Mouse (Mus musculus): ENCODE results near the gene E130114P18Rik. TPM values are rescaled to one million over a fixed set of nuclear protein-coding genes. Genes with fewer than 3 reads are reported as not detected.

The E130114P18Rik gene
- polyA plus RNA-seq, 1 experiment from 2014 or later = 30.7 TPM

- 79% methylated on average over 7 of the region's 7 CpGs for WGBS
- Histone ChIP-seq H3K27me3 (no peaks in the 10 kb centered on the region), H3K4me1 (replicated peaks) (no peaks in the 10 kb centered on the region), H3K9me3 (no peaks in the 10 kb centered on the region), H3K4me3 (no peak overlapping the region), H3K4me2 (no peak overlapping the region), H3K36me3 (no peaks in the 10 kb centered on the region), H3K9ac (no peak overlapping the region), H3K27ac (replicated peaks) (no peak overlapping the region)
- no peak for ATAC-seq (ENCODE audit: low read depth)
Observed at GRCm38 (mm10) chr4:97696684-97697615, 80.9 kb downstream of the E130114P18Rik start.

GRCm38 (mm10) chr4:97695414-97696040 is 82.4 kb downstream of the E130114P18Rik start:
- no peak for ATAC-seq (ENCODE audit: low read depth)
- Histone ChIP-seq H3K4me2 (no peak overlapping the region), H3K9me3 (no peaks in the 10 kb centered on the region), H3K27ac (replicated peaks) (no peak overlapping the region), H3K27me3 (no peaks in the 10 kb centered on the region), H3K4me3 (no peak overlapping the region), H3K9ac (no peak overlapping the region), H3K4me1 (replicated peaks) (peaks cover under 1% of the 10 kb centered on the region; the same call in 1 of the 2 replicates), H3K36me3 (no peaks in the 10 kb centered on the region)
- WGBS = 72% methylated on average over 7 of the region's 7 CpGs

DNA sequence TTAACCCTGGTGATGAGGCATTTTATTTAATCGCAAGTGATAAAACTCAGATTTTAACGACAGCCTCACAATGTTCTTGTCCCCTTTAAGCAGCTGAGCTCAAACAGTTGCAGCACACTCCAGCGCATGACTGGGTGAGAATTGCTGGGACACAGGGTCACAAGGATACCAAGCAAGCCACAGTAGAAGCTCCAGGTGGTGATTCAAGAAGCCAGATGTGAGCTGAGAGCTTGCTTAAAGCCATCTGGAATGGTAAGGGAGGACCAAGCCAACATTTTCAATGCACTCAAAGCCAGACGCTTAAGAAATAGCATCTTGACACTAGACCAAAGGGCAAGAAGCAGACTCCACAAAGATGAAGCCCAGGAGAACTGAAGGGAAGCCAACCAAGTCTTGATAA is 83.9 kb downstream of the E130114P18Rik start:
- WGBS = 88% methylated on average over 4 of the region's 4 CpGs
- Histone ChIP-seq H3K36me3 (no peaks in the 10 kb centered on the region), H3K27ac (replicated peaks) (no peak overlapping the region), H3K4me3 (no peak overlapping the region), H3K4me1 (replicated peaks) (peaks cover 10% of the 10 kb centered on the region), H3K9me3 (no peaks in the 10 kb centered on the region), H3K4me2 (no peak overlapping the region), H3K27me3 (no peaks in the 10 kb centered on the region), H3K9ac (no peak overlapping the region)
- no peak for ATAC-seq (ENCODE audit: low read depth)

GRCm38 (mm10) chr4:97693054-97693453 is 84.8 kb downstream of the E130114P18Rik start:
- ATAC-seq (ENCODE audit: low read depth) = no peak

GRCm38 (mm10) chr4:97690384-97690766 is 87.5 kb downstream of the E130114P18Rik start:
- Histone ChIP-seq H3K27ac (replicated peaks) (no peak overlapping the region), H3K4me2 (no peak overlapping the region), H3K4me3 (no peak overlapping the region), H3K27me3 (no peaks in the 10 kb centered on the region), H3K9me3 (no peaks in the 10 kb centered on the region), H3K4me1 (replicated peaks) (peaks cover 10% of the 10 kb centered on the region), H3K9ac (no peak overlapping the region), H3K36me3 (no peaks in the 10 kb centered on the region)
- 72% methylated on average over 7 of the region's 7 CpGs for WGBS
- no peak for ATAC-seq (ENCODE audit: low read depth)

More at GRCm38 (mm10) chr4:97693054-97693453, 84.8 kb downstream of the E130114P18Rik start:
- Histone ChIP-seq H3K36me3 (no peaks in the 10 kb centered on the region), H3K9me3 (no peaks in the 10 kb centered on the region), H3K27ac (replicated peaks) (no peak overlapping the region), H3K4me3 (no peak overlapping the region), H3K9ac (no peak overlapping the region), H3K27me3 (no peaks in the 10 kb centered on the region), H3K4me1 (replicated peaks) (peaks cover 10% of the 10 kb centered on the region), H3K4me2 (no peak overlapping the region)
- 89% methylated on average over 4 of the region's 4 CpGs for WGBS

- Histone ChIP-seq H3K4me3 (no peak overlapping the region), H3K27ac (replicated peaks) (no peak overlapping the region), H3K9ac (no peak overlapping the region), H3K4me2 (no peak overlapping the region), H3K36me3 (no peaks in the 10 kb centered on the region), H3K4me1 (replicated peaks) (peaks cover 10% of the 10 kb centered on the region), H3K9me3 (no peaks in the 10 kb centered on the region), H3K27me3 (no peaks in the 10 kb centered on the region)
- no peak for ATAC-seq (ENCODE audit: low read depth)
- 51% methylated on average over 8 of the region's 8 CpGs for WGBS
Observed at GRCm38 (mm10) chr4:97689456-97690383, 88.2 kb downstream of the E130114P18Rik start.

- WGBS = 56% methylated on average over 5 of the region's 5 CpGs
- no peak overlapping the region for H3K4me2 ChIP-seq
- ATAC-seq (ENCODE audit: low read depth) = peak; percentile 55; the same call in 1 of the 2 replicates
- no peaks in the 10 kb centered on the region for H3K36me3 ChIP-seq
- H3K9me3 ChIP-seq = no peaks in the 10 kb centered on the region
- no peak overlapping the region for H3K4me3 ChIP-seq
- no peak overlapping the region for H3K27ac ChIP-seq (replicated peaks)
- H3K9ac ChIP-seq = no peak overlapping the region
- H3K4me1 ChIP-seq (replicated peaks) = peaks cover 10% of the 10 kb centered on the region
- H3K27me3 ChIP-seq = no peaks in the 10 kb centered on the region
Observed at GRCm38 (mm10) chr4:97686020-97686419, 91.9 kb downstream of the E130114P18Rik start.

DNA sequence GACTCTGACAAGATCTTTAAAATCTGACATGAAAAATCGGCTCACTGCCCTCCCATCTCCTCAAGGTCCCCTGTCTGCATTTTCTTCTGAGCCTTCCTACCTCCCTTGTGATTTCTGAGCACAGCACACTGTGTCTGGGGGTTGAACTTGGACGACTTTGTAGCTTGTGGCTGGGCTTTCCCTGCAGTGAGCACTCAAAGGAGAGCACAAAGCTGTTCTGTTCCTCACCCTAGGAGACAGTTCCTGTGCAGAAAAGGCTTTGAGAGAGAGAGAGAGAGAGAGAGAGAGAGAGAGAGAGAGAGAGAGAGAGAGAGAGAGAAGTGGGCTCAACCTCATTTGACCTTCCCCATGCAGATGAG is 101.3 kb downstream of the E130114P18Rik start:
- Histone ChIP-seq H3K4me1 (replicated peaks) (peaks cover 19% of the 10 kb centered on the region), H3K27ac (replicated peaks) (no peak overlapping the region; the same call in 1 of the 2 replicates), H3K36me3 (no peaks in the 10 kb centered on the region), H3K4me3 (no peak overlapping the region), H3K9me3 (no peaks in the 10 kb centered on the region), H3K9ac (peak overlapping the region; percentile 60; the same call in 1 of the 2 replicates), H3K4me2 (peak overlapping the region; percentile 50; the same call in 1 of the 2 replicates), H3K27me3 (no peaks in the 10 kb centered on the region; the same call in 1 of the 2 replicates)
- 26% methylated on average over 2 of the region's 2 CpGs for WGBS
- ATAC-seq (ENCODE audit: low read depth) = peak; percentile 66; the same call in 1 of the 2 replicates

DNA sequence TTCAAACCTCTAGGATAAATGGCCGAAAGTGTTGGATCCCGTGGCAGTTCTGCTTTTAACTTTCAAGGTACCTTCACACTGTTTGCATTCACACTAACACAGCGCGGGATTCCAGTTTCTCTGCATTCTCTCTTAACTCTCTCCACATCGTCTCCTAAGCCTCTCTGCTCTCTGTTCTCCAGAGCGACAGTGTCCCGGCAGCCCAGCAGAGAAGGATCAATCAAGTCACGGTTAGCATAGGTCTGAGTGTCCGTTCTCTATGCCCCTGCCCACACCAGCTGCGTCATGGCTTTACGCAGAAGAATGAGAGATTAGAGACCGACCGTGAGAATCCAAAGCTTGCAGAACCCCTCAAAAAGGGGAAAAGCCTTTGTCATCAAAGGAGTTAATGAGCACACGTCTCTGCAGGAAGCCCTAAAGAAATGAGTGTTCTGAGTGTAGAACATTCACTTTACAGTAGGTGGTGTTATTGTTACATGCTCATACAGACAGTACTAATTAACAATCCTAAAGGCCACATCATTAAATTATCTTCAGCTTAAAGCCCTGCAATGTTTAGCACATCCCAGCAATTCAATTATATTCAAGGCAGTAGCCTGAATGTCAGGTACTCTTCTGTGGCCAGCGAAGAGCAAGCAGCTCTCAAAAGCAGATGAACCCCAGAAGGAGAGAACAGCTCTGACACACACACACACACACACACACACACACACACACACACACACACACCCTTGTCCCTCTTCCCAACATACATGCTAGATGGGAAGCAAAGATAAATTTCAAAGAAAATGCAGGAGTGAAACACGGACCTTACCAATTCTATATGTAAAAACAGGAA is 101.9 kb downstream of the E130114P18Rik start:
- 26% methylated on average over 16 of the region's 16 CpGs for WGBS
- Histone ChIP-seq H3K27ac (replicated peaks) (no peak overlapping the region; the same call in 1 of the 2 replicates), H3K27me3 (no peaks in the 10 kb centered on the region; the same call in 1 of the 2 replicates), H3K4me3 (peak overlapping the region; percentile 17), H3K9me3 (no peaks in the 10 kb centered on the region), H3K9ac (peak overlapping the region; percentile 60), H3K4me1 (replicated peaks) (peaks cover 19% of the 10 kb centered on the region), H3K36me3 (no peaks in the 10 kb centered on the region), H3K4me2 (peak overlapping the region; percentile 50)
- ATAC-seq (ENCODE audit: low read depth) = peak; percentile 79

- no peaks in the 10 kb centered on the region; the same call in 1 of the 2 replicates for H3K27me3 ChIP-seq
- peaks cover 19% of the 10 kb centered on the region for H3K4me1 ChIP-seq (replicated peaks)
- H3K9ac ChIP-seq = no peak overlapping the region
- no peak overlapping the region for H3K4me2 ChIP-seq
- 77% methylated on average over 6 of the region's 6 CpGs for WGBS
- H3K4me3 ChIP-seq = no peak overlapping the region
- H3K9me3 ChIP-seq = no peaks in the 10 kb centered on the region
- no peaks in the 10 kb centered on the region for H3K36me3 ChIP-seq
- H3K27ac ChIP-seq (replicated peaks) = no peak overlapping the region
- no peak for ATAC-seq (ENCODE audit: low read depth)
Observed at GRCm38 (mm10) chr4:97673854-97674510, 103.9 kb downstream of the E130114P18Rik start.

Data from neural tube, embryonic 13.5 days (tissue).